Mouse (Mus musculus) MN1 (cell line): ENCODE measurements around the gene Aldh3b2.
A peak's percentile ranks its signal among the peaks of the same experiment; 100 is the strongest.

Experiments used
- DNase-seq: peaks from one replicate; pipeline ENCODE4 v3.0.0-alpha.2; 2016; ENCODE audit warnings: low spot score

Gene Aldh3b2

DNA sequence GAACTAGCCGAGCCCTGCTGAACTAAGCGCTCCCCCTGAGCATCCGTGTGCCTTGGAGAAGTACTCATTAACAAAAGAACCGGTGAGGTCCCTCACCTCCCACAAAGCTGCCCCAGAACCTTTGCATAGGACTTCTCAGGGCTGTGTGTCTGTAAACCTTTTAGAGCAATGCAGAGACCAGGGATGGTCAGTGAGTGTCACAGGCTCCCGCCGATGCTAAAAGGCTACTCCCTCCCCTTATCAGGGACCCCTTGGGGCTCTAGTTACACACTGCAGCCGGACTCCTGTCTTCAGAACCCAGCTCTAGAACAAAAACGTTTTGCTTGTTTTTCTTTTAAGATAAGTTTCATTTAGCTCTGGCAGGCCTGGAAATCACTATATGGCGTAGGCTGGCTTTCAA lies 40.9 kb downstream of the Aldh3b2 start:
- DNase-seq, result no peak

GRCm38 (mm10) chr19:4014802-4015201 lies 42.7 kb downstream of the Aldh3b2 start:
- no peak for DNase-seq

- no peak for DNase-seq
Measured at GRCm38 (mm10) chr19:4015635-4016034, 43.5 kb downstream of the Aldh3b2 start.

- DNase-seq, result no peak
Measured at GRCm38 (mm10) chr19:4017921-4018587, 45.9 kb downstream of the Aldh3b2 start.

GRCm38 (mm10) chr19:4018743-4019583 lies 46.8 kb downstream of the Aldh3b2 start:
- peak; percentile 81 for DNase-seq

DNA sequence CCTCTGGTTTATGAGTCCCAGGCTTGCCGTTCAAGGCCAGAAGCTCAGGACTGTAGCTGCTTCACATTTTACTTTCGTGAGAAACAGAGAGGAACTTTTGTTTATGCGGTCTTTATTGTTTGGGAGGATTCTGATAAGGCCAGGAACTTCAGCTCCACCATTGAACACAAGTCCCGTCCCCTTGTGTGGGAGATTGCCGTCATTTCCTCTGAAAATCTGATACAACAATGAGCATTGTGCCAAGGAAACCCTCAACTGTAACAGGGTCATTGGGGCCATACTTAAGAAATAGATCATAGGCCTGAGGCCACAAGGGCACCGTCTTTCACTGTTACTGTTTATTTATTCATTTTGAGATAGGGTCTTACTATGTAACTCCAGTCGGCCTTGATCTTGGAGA lies 51.1 kb downstream of the Aldh3b2 start:
- DNase-seq, result no peak

GRCm38 (mm10) chr19:4027576-4027975 lies 55.4 kb downstream of the Aldh3b2 start:
- no peak for DNase-seq
